Mouse (Mus musculus): ENCODE results near the gene 1810013L24Rik. TPM values are rescaled to one million over a fixed set of nuclear protein-coding genes. Genes with fewer than 3 reads are reported as not detected.

The 1810013L24Rik gene
- polyA plus RNA-seq, 1 experiment: 28.6 TPM

GRCm38 (mm10) chr16:8795906-8796305 lies 34.0 kb upstream of the 1810013L24Rik start:
- no peak for TF ChIP-seq CTCF (IDR thresholded peaks at IDR 0.05; ENCODE audit: insufficient read depth, low read length)
- WGBS: 78% methylated on average over 2 of the region's 2 CpGs

GRCm38 (mm10) chr16:8806703-8807102 lies 23.2 kb upstream of the 1810013L24Rik start:
- TF ChIP-seq CTCF (IDR thresholded peaks at IDR 0.05; ENCODE audit: insufficient read depth, low read length) (peak; percentile 61), POLR2A (IDR thresholded peaks at IDR 0.05; ENCODE audit: borderline replicate concordance, extremely low read depth, low read depth, low read length) (no peak)
- DNase-seq: peak; percentile 44
- H3K4me1 ChIP-seq (ENCODE audit: control insufficient read depth, insufficient read depth, low read length): no peaks in the 10 kb centered on the region
- H3K4me3 ChIP-seq (replicated peaks; ENCODE audit: extremely low read depth, low read depth, low read length): no peak overlapping the region
- 22% methylated on average over 4 of the region's 4 CpGs for WGBS

More at GRCm38 (mm10) chr16:8795906-8796305, 34.0 kb upstream of the 1810013L24Rik start:
- H3K4me3 ChIP-seq (replicated peaks; ENCODE audit: extremely low read depth, low read depth, low read length): no peak overlapping the region
- H3K4me1 ChIP-seq (ENCODE audit: control insufficient read depth, insufficient read depth, low read length): no peaks in the 10 kb centered on the region
- DNase-seq: no peak

GRCm38 (mm10) chr16:8810399-8811127 lies 19.3 kb upstream of the 1810013L24Rik start:
- 89% methylated on average over 14 of the region's 14 CpGs for WGBS
- TF ChIP-seq POLR2A (IDR thresholded peaks at IDR 0.05; ENCODE audit: borderline replicate concordance, extremely low read depth, low read depth, low read length) (no peak), CTCF (IDR thresholded peaks at IDR 0.05; ENCODE audit: insufficient read depth, low read length) (no peak)
- no peak for DNase-seq
- H3K4me3 ChIP-seq (replicated peaks; ENCODE audit: extremely low read depth, low read depth, low read length): no peak overlapping the region
- H3K4me1 ChIP-seq (ENCODE audit: control insufficient read depth, insufficient read depth, low read length): no peaks in the 10 kb centered on the region

GRCm38 (mm10) chr16:8817872-8818271 lies 12.0 kb upstream of the 1810013L24Rik start:
- 79% methylated on average over 4 of the region's 4 CpGs for whole genome bisulfite sequencing
- DNase-seq: no peak
- no peak for TF ChIP-seq POLR2A (IDR thresholded peaks at IDR 0.05; ENCODE audit: borderline replicate concordance, extremely low read depth, low read depth, low read length)
- no peak for TF ChIP-seq CTCF (IDR thresholded peaks at IDR 0.05; ENCODE audit: insufficient read depth, low read length)
- Histone ChIP-seq H3K4me3 (replicated peaks; ENCODE audit: extremely low read depth, low read depth, low read length) (no peak overlapping the region), H3K4me1 (ENCODE audit: control insufficient read depth, insufficient read depth, low read length) (no peaks in the 10 kb centered on the region)

- DNase-seq: no peak
- 21% methylated on average over 1 of the region's 1 CpGs for WGBS
- Histone ChIP-seq H3K4me3 (replicated peaks; ENCODE audit: extremely low read depth, low read depth, low read length) (no peak overlapping the region), H3K4me1 (ENCODE audit: control insufficient read depth, insufficient read depth, low read length) (peaks cover 2% of the 10 kb centered on the region)
- TF ChIP-seq CTCF (IDR thresholded peaks at IDR 0.05; ENCODE audit: insufficient read depth, low read length) (no peak), POLR2A (IDR thresholded peaks at IDR 0.05; ENCODE audit: borderline replicate concordance, extremely low read depth, low read depth, low read length) (no peak)
These were observed 8.5 kb upstream of the 1810013L24Rik start for GRCm38 (mm10) chr16:8821429-8821828.

- Histone ChIP-seq H3K4me3 (replicated peaks; ENCODE audit: extremely low read depth, low read depth, low read length) (no peak overlapping the region), H3K4me1 (ENCODE audit: control insufficient read depth, insufficient read depth, low read length) (peaks cover 2% of the 10 kb centered on the region)
- no peak for DNase-seq
- TF ChIP-seq POLR2A (IDR thresholded peaks at IDR 0.05; ENCODE audit: borderline replicate concordance, extremely low read depth, low read depth, low read length): no peak
- no peak for TF ChIP-seq CTCF (IDR thresholded peaks at IDR 0.05; ENCODE audit: insufficient read depth, low read length)
- WGBS: 71% methylated on average over 4 of the region's 4 CpGs
These were observed 7.3 kb upstream of the 1810013L24Rik start for GRCm38 (mm10) chr16:8822586-8822985.

- DNase-seq: no peak
- peaks cover 2% of the 10 kb centered on the region for H3K4me1 ChIP-seq (ENCODE audit: control insufficient read depth, insufficient read depth, low read length)
- no peak for TF ChIP-seq CTCF (IDR thresholded peaks at IDR 0.05; ENCODE audit: insufficient read depth, low read length)
- H3K4me3 ChIP-seq (replicated peaks; ENCODE audit: extremely low read depth, low read depth, low read length): no peak overlapping the region
- 67% methylated on average over 2 of the region's 2 CpGs for WGBS
These were observed 6.2 kb upstream of the 1810013L24Rik start for GRCm38 (mm10) chr16:8823661-8824060.

GRCm38 (mm10) chr16:8827366-8827765 lies 2.5 kb upstream of the 1810013L24Rik start:
- WGBS: 82% methylated on average over 7 of the region's 7 CpGs
- Histone ChIP-seq H3K4me3 (replicated peaks; ENCODE audit: extremely low read depth, low read depth, low read length) (no peak overlapping the region), H3K4me1 (ENCODE audit: control insufficient read depth, insufficient read depth, low read length) (peaks cover 6% of the 10 kb centered on the region)
- no peak for DNase-seq
- TF ChIP-seq CTCF (IDR thresholded peaks at IDR 0.05; ENCODE audit: insufficient read depth, low read length) (no peak), POLR2A (IDR thresholded peaks at IDR 0.05; ENCODE audit: borderline replicate concordance, extremely low read depth, low read depth, low read length) (no peak)

GRCm38 (mm10) chr16:8828636-8829563 lies 1.0 kb upstream of the 1810013L24Rik start:
- DNase-seq: no peak
- TF ChIP-seq POLR2A (IDR thresholded peaks at IDR 0.05; ENCODE audit: borderline replicate concordance, extremely low read depth, low read depth, low read length): no peak
- TF ChIP-seq CTCF (IDR thresholded peaks at IDR 0.05; ENCODE audit: insufficient read depth, low read length): peak; percentile 32
- Histone ChIP-seq H3K4me1 (ENCODE audit: control insufficient read depth, insufficient read depth, low read length) (peaks cover 7% of the 10 kb centered on the region), H3K4me3 (replicated peaks; ENCODE audit: extremely low read depth, low read depth, low read length) (peak overlapping the region; percentile 55)
- 10% methylated on average over 33 of the region's 33 CpGs for WGBS

Data from lung, adult 2 months (tissue).